Mouse (Mus musculus): ENCODE results near the gene Bcl11a.
A peak's percentile ranks its signal among the peaks of the same experiment; 100 is the strongest.

Gene Bcl11a

DNA sequence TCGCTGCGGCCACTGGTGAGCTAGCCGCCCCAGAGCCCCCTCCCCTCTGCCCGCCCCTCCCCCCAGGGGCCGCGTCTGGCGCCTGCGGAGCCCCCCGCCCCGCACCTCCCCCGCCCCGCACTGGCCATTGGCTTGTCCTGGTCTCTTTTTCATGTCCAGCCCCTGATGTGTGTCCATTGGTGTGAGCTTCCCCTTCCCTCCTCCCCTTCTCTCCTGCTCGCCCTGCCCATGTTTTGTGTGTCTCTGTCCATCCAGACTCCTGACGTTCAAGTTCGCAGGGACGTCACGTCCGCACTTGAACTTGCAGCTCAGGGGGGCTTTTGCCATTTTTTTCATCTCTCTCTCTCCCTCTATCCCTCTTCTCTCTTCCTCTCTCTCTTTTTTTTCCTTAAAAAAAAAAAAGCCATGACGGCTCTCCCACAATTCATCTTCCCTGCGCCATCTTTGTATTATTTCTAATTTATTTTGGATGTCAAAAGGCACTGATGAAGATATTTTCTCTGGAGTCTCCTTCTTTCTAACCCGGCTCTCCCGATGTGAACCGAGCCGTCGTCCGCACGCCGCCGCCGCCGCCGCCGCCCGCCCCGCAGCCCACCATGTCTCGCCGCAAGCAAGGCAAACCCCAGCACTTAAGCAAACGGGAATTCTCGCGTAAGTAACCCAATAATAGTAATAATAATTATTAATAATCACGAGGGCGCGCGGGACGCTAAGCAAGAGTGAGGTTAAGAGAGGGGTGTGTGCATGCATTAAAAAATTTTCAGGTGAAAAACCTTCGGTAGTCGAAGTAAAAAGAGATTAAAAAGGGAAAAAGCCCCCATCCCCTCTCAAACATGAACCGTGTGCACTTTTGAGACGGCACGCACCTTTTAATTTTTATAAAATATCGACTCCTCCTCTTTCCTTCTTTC lies at the start of gene Bcl11a:
Bcl11a (plus strand) TSS at position 262 of the 911 bp plus-strand sequence.
- DNase-seq: no peak

DNA sequence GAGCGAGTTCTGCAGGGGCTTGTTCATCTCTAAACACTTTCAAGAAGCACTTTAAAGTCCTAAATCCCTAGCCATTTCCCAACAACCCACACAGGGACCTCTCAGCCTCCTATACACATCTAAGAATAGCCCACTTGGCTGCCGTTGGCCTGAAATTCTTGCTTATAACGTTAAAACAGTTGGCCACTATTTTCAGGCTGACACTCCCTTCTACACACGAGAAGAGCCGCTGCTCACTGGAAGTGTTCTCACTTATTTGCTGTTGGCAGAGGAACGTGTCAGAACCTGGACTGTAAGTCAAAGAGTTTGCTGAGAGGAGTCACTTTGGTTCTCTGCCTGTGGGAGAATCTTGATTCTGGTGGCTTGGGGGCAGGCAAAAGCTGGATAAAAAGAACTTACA lies 33.8 kb upstream of the Bcl11a start:
- DNase-seq: no peak

DNA sequence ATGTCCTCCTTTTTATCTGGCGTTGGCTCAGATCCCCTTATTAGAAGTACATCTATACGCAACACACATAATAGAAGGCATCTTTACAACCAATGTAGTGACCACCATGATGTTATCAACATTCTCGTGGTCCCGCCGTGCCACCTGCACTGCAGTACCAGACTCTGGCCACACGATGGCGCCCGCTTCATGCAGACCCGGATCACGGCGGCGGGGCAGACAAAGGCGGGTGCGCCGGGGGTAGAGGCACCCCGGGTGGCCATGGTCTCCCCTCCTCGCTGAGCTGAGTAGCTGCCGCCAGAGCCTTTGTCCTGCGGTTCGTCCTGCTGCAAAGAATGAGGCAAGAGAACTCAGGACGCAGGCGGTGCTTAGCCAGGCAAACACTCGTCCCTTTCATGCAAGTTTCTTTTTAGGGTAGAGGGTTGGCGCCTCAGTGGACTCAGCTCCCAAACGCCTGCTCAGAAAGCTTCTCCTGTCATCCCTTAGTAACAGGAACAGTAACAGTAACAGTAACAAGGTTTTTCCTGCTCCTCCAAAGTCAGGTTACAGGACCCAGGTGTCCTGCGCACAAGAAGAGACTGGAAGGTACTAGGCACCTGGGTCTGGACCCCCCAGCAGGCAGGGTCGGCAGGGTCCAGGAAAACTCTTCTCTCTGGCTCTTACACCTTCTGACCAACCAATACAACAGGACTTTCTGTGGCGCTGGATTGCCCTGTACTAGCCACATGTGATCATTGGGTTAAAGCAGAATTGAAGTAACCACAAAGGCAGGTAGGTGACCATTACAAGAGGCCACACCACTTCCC lies 28.4 kb upstream of the Bcl11a start:
- DNase-seq: peak; percentile 22

DNA sequence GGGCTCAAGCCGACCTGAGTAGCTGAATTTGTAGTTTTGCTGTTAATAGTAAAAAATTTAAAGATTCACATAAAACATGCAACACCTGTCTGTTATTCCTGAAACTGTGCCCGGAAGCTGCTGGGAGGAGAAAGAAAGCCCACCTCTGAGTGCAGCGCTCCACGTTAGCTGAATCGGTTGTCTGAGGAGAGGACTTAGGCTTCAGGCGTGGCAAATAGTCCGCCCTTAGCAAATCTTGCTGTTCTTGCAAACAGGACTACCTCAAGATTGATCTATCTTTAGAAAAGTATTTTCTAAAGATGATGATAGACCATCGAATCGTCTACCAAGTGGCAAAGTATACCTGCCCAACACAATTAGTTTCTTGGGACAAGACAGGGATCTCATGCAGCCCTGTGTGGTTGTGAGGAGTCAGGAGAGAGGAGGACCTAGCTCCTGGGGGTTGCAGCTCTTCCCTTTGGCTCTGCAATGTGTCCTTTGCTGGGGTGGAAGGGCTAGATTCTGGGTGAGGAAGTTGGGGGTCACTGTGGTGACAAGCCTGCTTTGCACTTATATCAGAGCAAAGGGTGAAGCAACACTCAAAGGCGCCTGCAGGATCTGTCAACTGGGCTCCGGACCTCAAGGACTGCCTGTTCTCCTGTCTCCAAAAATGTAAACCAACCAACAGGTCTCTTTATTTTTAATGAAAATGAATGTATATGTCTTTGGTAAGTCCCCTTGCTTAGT lies 27.7 kb upstream of the Bcl11a start:
- DNase-seq: no peak

GRCm38 (mm10) chr11:24052882-24053281 lies 25.0 kb upstream of the Bcl11a start:
- no peak for DNase-seq

DNA sequence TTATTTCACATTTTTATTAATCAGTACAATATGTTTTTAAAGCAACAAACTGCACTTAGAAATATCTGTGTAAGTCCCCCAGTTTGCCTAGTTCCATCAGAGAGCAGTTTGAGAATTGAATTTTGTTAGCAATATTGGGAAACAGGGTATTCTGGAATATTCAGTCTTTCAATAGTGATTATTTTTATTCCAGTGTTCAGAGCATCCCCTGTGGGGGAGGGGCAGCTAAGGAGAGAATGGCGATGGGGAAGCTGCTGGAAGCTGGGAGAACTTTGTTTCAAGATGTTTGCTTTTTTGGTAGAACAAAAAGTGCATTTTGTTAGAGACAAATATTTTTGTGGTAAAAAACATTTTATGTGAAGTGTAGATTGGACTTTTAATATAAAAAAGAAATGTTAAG lies 18.7 kb upstream of the Bcl11a start:
- no peak for DNase-seq

DNA sequence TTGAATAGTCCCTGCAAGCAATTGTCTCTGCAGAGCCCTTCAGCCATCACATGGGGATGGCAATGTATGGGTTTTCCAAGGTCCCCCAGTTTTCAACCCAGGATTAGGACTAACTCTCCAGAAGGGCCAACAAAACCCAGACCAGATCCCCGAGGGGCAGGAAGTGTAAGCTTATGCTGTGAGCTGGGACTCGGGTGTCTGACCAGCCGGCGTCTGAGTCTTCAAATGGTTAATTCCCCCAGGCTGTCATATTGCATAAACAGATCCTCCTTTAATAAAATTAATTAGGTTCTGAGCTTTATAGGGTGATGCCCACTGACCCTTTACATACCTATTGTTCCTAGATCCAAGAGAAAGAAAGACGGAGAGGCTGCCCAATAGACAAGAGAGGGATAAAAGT lies 17.4 kb upstream of the Bcl11a start:
- no peak for DNase-seq

DNA sequence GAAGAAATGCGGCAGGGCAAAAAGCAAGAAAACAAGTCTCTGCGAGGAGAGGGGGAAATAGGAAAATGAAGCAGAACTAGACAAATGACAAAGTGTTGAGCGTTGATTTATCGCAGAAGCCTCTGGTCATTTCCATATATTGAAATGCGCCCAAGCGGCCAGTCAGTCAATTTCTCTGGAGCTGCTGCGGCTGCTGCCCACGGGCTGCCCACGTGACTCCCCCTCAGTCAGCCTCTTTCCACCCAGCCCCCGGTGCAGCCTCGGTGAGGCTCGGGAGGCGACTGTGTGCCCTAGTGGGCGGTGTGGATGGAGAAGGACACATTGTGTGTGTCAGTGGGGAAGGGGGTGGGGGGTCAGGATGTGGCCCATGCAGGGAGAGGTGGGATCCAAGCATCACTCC lies 16.0 kb upstream of the Bcl11a start:
- no peak for DNase-seq

DNA sequence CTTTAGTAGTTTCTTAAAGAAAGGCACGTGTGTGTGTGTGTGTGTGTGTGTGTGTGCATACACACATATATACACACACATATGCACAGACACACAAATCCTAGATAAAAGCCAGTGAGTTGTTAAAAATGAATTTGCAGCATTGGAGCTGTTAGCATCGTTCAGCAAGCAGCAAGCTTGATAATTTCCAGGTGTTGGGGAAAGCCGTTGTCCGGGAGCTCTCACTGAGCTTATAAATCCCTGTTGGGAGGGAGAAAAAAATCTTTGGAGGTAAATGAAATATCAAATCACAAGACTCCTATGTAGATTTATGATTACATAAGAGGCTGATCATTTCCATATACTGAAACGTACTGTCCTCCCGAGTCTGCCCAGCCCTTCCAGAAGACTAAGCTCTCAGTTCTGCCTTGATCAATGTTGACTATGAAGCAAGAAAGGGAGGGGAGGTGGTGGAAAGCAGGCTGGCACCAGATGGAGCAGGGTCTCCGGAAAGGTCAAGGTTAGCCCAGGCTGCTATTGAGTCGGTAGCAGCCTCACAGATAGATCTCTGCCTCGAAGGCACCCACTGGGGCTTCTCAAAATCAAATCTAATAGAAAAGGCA lies 15.3 kb upstream of the Bcl11a start:
- DNase-seq: no peak

DNA sequence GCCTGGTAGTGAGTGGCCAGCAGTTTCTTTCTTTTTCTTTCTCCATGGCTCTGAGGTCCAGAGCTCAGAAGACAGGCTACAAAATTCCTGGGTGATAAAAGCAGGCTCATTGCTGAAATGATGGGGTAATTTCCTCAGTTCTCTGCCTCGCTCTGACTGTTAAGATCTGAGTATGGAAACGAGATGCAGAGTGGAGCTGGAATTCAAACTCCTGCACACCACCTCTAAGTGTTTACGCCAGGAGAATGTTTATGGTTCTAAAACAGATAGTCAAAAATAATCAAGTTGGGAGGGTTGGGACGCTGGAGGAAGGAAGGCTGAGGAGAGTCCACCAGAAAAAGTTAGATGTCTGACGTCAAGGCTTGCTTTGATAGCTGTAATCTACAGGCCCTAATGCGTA lies 13.6 kb upstream of the Bcl11a start:
- no peak for DNase-seq

- no peak for DNase-seq
Measured at GRCm38 (mm10) chr11:24065313-24065712, 12.5 kb upstream of the Bcl11a start.

DNA sequence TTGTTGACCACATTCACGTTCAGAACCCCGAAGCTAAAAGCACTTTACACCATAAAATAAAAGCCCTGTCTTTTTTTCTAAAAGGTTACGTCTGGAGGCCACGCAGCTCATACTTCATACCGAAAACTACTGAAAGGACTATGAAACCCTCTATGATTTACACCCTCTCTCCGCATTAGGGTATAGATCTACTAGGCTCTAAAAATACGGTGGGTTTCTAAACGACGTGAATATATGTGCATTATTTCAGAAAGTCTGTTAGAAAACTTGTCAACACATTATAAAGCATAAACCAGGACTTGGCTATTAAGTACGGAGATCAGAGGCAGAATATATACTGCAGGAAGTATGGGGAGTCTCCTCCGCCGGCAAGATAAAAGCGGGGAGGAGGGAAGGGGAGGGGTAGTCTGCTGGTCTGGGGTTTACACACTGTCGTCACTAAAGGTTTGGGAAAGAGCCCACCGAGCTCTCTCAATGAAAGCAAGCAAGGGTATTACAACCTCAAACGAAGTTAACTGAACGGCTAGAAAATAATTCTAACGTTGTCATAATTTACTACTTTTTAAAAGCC lies 3.8 kb upstream of the Bcl11a start:
- DNase-seq: no peak

GRCm38 (mm10) chr11:24074634-24075104 lies 3.2 kb upstream of the Bcl11a start, which contains the start of gene A830031A19Rik:
Gene A830031A19Rik, minus strand, starts transcription at chr11:24075054.
- no peak for DNase-seq

- DNase-seq: no peak
Measured at GRCm38 (mm10) chr11:24075486-24076126, 2.2 kb upstream of the Bcl11a start.

DNA sequence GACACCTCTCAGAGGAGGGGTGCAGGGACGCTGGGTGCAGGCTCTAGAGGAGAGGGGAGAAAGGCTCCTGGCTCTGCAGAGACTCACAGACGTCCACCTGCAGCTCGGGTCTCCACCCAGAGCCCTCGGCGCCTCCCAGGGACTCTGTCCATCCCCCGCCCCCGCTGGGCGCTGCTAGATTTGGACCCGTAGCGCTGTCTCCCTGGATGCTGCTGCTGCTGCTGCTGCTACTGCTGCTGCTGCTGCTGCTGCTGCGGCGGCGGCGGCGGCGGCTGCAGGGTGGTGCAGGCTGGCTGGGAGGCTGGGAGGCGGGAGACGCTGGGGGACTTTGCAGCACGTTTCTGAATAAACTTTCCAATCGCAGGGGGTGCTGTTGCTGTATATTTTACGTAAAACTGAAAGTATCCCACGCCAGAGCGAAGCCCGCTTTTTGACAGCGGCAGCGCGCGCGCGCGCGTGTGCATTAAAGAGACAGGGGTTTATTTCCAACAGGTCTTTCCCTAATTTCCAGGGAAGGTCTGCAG lies 1.7 kb upstream of the Bcl11a start:
- no peak for DNase-seq

GRCm38 (mm10) chr11:24076821-24077730 lies 780 bp upstream of the Bcl11a start:
- no peak for DNase-seq

DNA sequence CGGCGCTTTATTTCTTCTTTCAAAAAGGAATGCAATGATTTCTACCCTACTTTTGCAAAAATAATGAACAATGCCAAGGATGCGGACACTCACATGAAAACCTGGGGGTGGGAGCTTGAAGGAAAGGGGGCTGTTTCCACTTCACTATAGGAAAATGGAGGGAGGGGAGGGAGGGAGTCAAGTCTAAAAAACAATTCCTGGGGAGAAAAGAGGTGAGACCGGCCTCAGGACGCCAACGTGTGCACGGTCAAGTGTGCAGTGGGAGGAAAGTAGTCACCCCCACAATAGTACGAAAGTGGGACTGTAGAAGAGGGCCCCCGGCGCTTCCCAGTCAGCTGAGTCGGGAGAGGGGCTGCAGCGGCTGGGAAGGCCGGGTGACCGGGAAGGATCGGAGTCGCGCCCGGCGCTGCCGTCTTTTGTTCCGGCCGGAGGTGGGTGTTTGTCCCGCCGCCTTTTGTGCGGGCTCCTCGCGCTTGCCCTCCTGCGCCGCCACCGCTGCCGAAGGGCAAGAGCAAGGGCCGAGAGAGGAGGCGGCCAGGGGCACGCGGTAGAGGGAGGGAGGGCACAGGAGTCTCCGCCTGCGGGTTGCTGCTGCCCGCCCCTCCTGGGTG lies 955 bp downstream of the Bcl11a start:
- DNase-seq: no peak

DNA sequence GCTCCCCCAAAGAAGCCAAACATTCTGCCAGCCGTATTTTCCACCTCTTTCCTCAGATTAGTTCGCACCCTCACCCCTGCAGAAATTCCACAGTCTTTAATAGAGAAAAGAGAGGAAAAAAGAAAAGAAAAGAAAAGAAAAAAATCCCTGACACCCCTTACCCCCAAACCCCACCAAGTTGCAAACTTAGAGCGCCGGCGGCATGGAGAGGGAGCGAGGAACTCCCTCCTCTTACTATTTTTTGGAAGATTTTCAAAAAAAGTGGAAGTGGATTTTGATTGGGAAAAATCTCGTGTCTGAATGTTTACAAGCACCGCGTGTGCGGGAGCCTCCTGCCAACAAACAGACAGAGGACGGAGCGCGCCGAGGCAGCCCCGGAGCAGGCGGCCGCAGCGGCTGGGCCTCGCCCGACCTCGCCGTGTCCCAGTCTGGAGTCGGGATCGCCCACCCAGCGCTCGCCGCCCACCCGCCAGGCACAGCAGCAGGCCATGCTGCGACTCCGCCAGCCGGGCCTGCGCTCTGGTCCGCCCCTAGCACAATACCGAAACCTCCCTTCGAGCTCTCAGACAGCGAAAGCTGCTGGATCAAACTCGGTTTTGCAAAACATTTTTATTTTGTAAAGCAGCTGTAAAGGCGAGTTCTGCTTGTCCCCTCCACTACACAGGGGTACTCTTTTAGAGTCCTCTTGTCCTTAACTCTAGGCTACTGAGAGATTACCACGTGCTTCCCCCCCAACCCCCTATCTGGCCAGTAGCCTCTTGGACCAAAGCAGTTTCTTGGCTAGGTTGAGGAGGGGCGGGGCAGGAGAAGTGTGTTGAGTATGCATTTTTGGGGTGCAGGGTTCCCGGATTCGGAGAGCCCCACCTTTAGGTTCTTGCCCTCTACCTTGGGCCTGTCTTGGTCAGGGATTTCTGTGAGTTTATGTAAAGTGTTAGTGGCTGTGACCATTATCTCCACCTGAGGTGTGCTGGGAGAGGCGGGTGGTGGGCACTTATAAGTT lies 1.8 kb downstream of the Bcl11a start:
- DNase-seq: peak; percentile 6

- no peak for DNase-seq
Measured at GRCm38 (mm10) chr11:24080541-24080940, 2.7 kb downstream of the Bcl11a start.
